Mouse (Mus musculus) embryonic facial prominence, embryonic 14.5 days (tissue): ENCODE measurements at regions not wholly inside any gene's neighbourhood (a gene's known extent, or its start where the extent isn't known, plus 50 kb on each side); places are given as distances from the start of the nearest gene placed in this dataset.
A peak's percentile ranks its signal among the peaks of the same experiment; 100 is the strongest.

ENCODE experiments used
- ATAC-seq: fragments of 200-750 bp; cut with Nextera tagmentation; 2 replicates; pipeline ENCODE4 v1.8.0; 2017; ENCODE audit warnings: low read depth, moderate number of reproducible peaks, moderate TSS enrichment
- DNase-seq: peaks from one replicate; pipeline ENCODE4 v3.0.0-alpha.2; 2015; ENCODE audit warnings: low spot score
- H3K27ac ChIP-seq: fragments of 300-500 bp; sonication (generic); replicated peaks from 2 replicates; pipeline ENCODE4 v1.5.1; 2014; ENCODE audit warnings: low read depth, mild to moderate bottlenecking, low read length, moderate library complexity
- H3K27me3 ChIP-seq: fragments of 300-500 bp; sonication (generic); replicated peaks from 2 replicates; pipeline ENCODE4 v1.6.1; 2014; ENCODE audit warnings: low read length; ENCODE audit not compliant: control insufficient read depth, insufficient read depth
- H3K36me3 ChIP-seq: fragments of 300-500 bp; sonication (generic); 2 replicates; pipeline ENCODE4 v1.6.1; 2014; ENCODE audit warnings: low read length, mixed read lengths; ENCODE audit not compliant: control insufficient read depth, insufficient read depth
- H3K4me1 ChIP-seq: fragments of 300-500 bp; sonication (generic); 2 replicates; pipeline ENCODE4 v1.6.1; 2014; ENCODE audit warnings: antibody characterized with exemption, low read length; ENCODE audit not compliant: control insufficient read depth, insufficient read depth
- H3K4me2 ChIP-seq: fragments of 300-500 bp; sonication (generic); 2 replicates; pipeline ENCODE4 v1.6.1; 2014; ENCODE audit warnings: low read depth, mild to moderate bottlenecking, low read length, moderate library complexity, mixed read lengths
- H3K4me3 ChIP-seq: fragments of 300-500 bp; sonication (generic); 2 replicates; pipeline ENCODE4 v1.5.1; 2014; ENCODE audit warnings: low read depth, mild to moderate bottlenecking, low read length
- H3K9ac ChIP-seq: fragments of 300-500 bp; sonication (generic); 2 replicates; pipeline ENCODE4 v1.6.1; 2014; ENCODE audit warnings: low read depth, mild to moderate bottlenecking, low read length, moderate library complexity, mixed read lengths
- H3K9me3 ChIP-seq: fragments of 300-500 bp; sonication (generic); 2 replicates; pipeline ENCODE4 v1.6.1; 2016; ENCODE audit warnings: low read length; ENCODE audit not compliant: control insufficient read depth
- WGBS: fragments of 180-500 bp; shearing (Covaris S2); extraction: QIAGEN DNeasy Blood & Tissue Kit; methylation state at CpG from one replicate; pipeline ENCODE4 v1.1.7; 2014; 5-methylcytosine and 5-hydroxymethylcytosine counted together

DNA sequence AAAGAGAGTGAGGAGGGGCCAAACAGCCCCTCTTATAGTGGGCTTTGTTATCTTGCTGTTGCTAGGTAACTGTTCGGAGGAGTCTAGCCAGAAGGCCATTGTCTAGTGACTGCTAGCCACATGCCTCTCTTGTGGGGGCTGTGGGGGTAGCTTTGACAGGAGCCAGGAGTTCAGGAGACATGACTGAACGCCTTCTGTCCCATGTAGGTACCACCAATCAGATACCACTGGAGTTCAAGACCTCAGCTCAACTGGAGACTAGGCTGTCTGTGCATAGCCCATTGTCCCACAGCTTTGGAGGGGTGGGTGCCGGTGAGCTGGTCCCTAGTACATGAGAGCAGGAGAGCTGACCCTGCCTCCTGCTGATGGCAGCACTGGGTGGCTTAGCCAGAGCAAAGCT lies 82.4 kb upstream of the Unc93a2 start:
- Histone ChIP-seq H3K4me1 (peaks cover 17% of the 10 kb centered on the region), H3K4me2 (no peak overlapping the region), H3K27ac (no peak overlapping the region), H3K9ac (no peak overlapping the region), H3K36me3 (no peaks in the 10 kb centered on the region), H3K4me3 (no peak overlapping the region), H3K9me3 (no peaks in the 10 kb centered on the region), H3K27me3 (no peaks in the 10 kb centered on the region)
- DNase-seq = no peak
- WGBS = 72% methylated on average over 3 of the region's 3 CpGs
- no peak for ATAC-seq

- no peak overlapping the region for H3K4me2 ChIP-seq
- DNase-seq = peak; percentile 57
These were observed 79.6 kb upstream of the Unc93a2 start for GRCm38 (mm10) chr17:7464901-7465300.

GRCm38 (mm10) chr17:7461164-7461563 lies 75.9 kb upstream of the Unc93a2 start:
- H3K4me1 ChIP-seq = peaks cover 6% of the 10 kb centered on the region; the same call in 1 of the 2 replicates
- no peak overlapping the region for H3K9ac ChIP-seq
- no peaks in the 10 kb centered on the region for H3K27me3 ChIP-seq
- H3K4me3 ChIP-seq = no peak overlapping the region
- DNase-seq (peak; percentile 62), ATAC-seq (peak; percentile 50; the same call in 1 of the 2 replicates)
- no peaks in the 10 kb centered on the region for H3K36me3 ChIP-seq
- peak overlapping the region; percentile 6; the same call in 1 of the 2 replicates for H3K27ac ChIP-seq
- WGBS = 22% methylated on average over 6 of the region's 6 CpGs
- H3K9me3 ChIP-seq = no peaks in the 10 kb centered on the region
- H3K4me2 ChIP-seq = no peak overlapping the region

More at GRCm38 (mm10) chr17:7464901-7465300, 79.6 kb upstream of the Unc93a2 start:
- WGBS = 31% methylated on average over 3 of the region's 3 CpGs
- H3K4me1 ChIP-seq = peaks cover 17% of the 10 kb centered on the region
- H3K27me3 ChIP-seq = no peaks in the 10 kb centered on the region
- no peaks in the 10 kb centered on the region for H3K9me3 ChIP-seq
- ATAC-seq = 0 out of 2 replicates have a peak, but pooled peaks have one; percentile 50
- no peak overlapping the region for H3K27ac ChIP-seq
- no peak overlapping the region for H3K9ac ChIP-seq
- no peak overlapping the region for H3K4me3 ChIP-seq
- H3K36me3 ChIP-seq = no peaks in the 10 kb centered on the region

DNA sequence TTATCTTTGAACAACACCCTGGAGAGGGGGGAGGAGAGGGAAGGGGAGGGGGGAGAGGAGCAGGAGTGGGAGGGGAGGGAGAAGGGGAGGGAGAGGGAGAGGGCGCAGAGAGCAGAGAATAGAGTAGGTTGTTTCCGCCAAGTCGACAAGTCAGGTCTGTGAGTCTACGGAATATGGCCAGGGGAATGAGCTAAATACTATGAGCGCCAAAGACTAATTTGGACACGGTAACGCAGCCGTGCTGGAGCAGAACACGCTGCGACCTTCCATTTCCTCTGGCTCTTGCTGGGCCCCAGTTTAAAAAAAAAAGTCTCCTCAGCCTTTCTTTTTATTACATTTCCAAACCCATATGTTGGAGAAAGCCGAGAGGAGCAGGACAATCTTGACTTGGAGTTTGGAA lies 71.7 kb upstream of the Unc93a2 start:
- H3K36me3 ChIP-seq = no peaks in the 10 kb centered on the region
- peak; percentile 67 for DNase-seq
- no peak overlapping the region for H3K4me3 ChIP-seq
- 67% methylated on average over 11 of the region's 11 CpGs for WGBS
- H3K4me2 ChIP-seq = no peak overlapping the region
- H3K4me1 ChIP-seq = no peaks in the 10 kb centered on the region
- no peak overlapping the region for H3K9ac ChIP-seq
- H3K27me3 ChIP-seq = no peaks in the 10 kb centered on the region
- ATAC-seq = 0 out of 2 replicates have a peak, but pooled peaks have one; percentile 26
- no peak overlapping the region; the same call in 1 of the 2 replicates for H3K27ac ChIP-seq
- no peaks in the 10 kb centered on the region for H3K9me3 ChIP-seq

DNA sequence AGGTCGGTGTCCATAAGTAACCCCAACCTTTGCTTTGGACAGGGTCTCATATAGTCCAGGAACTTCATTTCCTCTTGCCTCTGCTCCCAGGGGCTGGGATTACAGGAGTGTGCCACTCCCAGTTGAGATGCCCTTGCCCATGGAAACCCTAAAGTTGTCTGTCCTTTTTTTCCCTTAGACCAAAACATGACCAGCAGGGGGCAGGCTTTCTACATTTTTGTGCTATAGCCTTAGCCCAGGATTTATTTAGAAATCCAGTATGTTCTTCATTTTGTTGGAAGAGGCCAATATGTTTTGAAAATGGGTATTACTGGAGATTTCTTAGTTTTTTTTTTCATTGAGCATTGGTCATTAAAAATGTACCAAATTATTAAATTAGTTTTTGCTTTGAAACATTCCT lies 58.6 kb upstream of the Unc93a2 start:
- Histone ChIP-seq H3K4me2 (no peak overlapping the region), H3K9ac (no peak overlapping the region), H3K4me3 (no peak overlapping the region), H3K27me3 (no peaks in the 10 kb centered on the region), H3K36me3 (no peaks in the 10 kb centered on the region), H3K9me3 (peaks cover 5% of the 10 kb centered on the region; the same call in 1 of the 2 replicates), H3K27ac (no peak overlapping the region), H3K4me1 (no peaks in the 10 kb centered on the region)
- DNase-seq = peak; percentile 78
- WGBS = 50% methylated on average over 1 of the region's 1 CpGs
- no peak for ATAC-seq

GRCm38 (mm10) chr17:7435075-7435474 lies 49.8 kb upstream of the Unc93a2 start:
- 76% methylated on average over 3 of the region's 3 CpGs for WGBS
- no peak overlapping the region for H3K4me2 ChIP-seq
- H3K36me3 ChIP-seq = no peaks in the 10 kb centered on the region
- H3K9me3 ChIP-seq = no peaks in the 10 kb centered on the region
- H3K9ac ChIP-seq = no peak overlapping the region
- no peak for ATAC-seq
- no peaks in the 10 kb centered on the region for H3K27me3 ChIP-seq
- no peak overlapping the region for H3K27ac ChIP-seq
- no peak overlapping the region for H3K4me3 ChIP-seq
- H3K4me1 ChIP-seq = no peaks in the 10 kb centered on the region
- DNase-seq = no peak
